Mouse (Mus musculus) megakaryocyte, embryonic 14.5 days (primary cell): ENCODE data around the gene Tacc2. TPM values are rescaled to one million over a fixed set of nuclear protein-coding genes. Genes with fewer than 3 reads are reported as not detected.

Experiments
- H3K27me3 ChIP-seq: replicated peaks from 2 replicates; pipeline ENCODE3; 2012; ENCODE audit warnings: inconsistent platforms
- H3K36me3 ChIP-seq: replicated peaks from 2 replicates; pipeline ENCODE3; 2012; ENCODE audit warnings: low read length, inconsistent platforms, mixed read lengths
- H3K4me1 ChIP-seq: 2 replicates; pipeline ENCODE4 v1.6.1; 2012; ENCODE audit warnings: inconsistent platforms
- H3K4me3 ChIP-seq: replicated peaks from 2 replicates; pipeline ENCODE3; 2012; ENCODE audit warnings: moderate library complexity, mild to moderate bottlenecking, inconsistent platforms
- H3K9me3 ChIP-seq: 2 replicates; pipeline ENCODE4 v1.6.1; 2012; ENCODE audit warnings: inconsistent platforms
- FLI1 ChIP-seq: IDR thresholded peaks from 2 replicates; pipeline ENCODE4 v1.6.1; 2012; ENCODE audit warnings: low read length, inconsistent platforms, mixed read lengths
- GATA1 ChIP-seq: IDR thresholded peaks from 3 replicates; pipeline ENCODE4 v1.6.1; 2012; ENCODE audit warnings: mixed read lengths, low read length, inconsistent platforms, borderline replicate concordance
- polyA plus RNA-seq: library from polyadenylated mRNA; stranded (reverse); fragments of >175 nt; gene quantifications from 2 replicates; pipeline ENCODE4 v1.2.3, GENCODE M21; 2012; ENCODE audit warnings: low replicate concordance; ENCODE audit not compliant: insufficient read depth

The Tacc2 gene
- polyA plus RNA-seq, 1 experiment = 3.2 TPM

DNA sequence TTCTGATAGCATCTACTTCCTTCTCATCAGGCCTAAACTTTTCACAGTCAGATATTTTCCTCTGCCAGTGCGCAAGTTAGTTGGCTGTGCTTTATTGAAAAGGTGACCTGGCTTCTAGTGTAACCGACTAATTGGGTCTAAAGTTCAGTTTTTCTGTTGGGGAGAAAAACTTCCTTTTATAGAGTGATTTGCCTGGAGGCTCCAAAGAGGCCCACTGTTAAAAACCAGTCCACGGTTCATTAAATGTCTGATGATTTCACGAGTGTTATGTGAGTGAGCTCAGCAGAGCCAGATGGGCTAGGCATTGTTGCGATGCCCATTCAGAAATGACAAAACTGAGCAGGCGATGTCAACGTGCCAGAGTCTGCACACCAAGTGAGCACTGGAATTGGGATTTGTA is 6.8 kb upstream of the Tacc2 start:
- no peak overlapping the region for H3K4me3 ChIP-seq
- peaks cover 35% of the 10 kb centered on the region for H3K27me3 ChIP-seq
- no peaks in the 10 kb centered on the region for H3K36me3 ChIP-seq
- H3K4me1 ChIP-seq = no peaks in the 10 kb centered on the region
- TF ChIP-seq GATA1 (no peak), FLI1 (no peak)
- H3K9me3 ChIP-seq = no peaks in the 10 kb centered on the region

DNA sequence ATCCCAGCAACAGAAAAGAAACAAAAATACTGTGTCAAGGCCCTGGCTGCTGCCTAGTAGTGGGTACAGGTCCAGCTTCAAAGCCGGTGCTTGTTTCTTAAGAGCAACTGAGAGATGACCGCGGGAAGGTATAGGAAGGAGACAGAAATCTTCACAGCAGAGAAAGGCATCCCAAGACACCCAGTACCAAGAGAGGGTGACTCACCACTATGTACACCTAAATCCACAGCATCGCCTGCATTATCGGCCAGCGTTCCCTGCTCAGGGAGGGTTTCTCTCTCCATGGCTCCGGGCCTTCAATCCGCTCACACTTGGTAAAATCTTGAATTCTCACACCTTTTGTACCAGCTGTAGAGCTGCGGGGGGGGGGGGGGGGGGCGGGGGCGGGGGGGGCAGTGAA is 4.4 kb upstream of the Tacc2 start, which contains the start of gene Nsmce4a:
TSS of gene Nsmce4a (minus strand) at position 298 of the 400 bp plus-strand sequence.
- Histone ChIP-seq H3K4me1 (peaks cover 12% of the 10 kb centered on the region), H3K9me3 (no peaks in the 10 kb centered on the region), H3K27me3 (peaks cover 35% of the 10 kb centered on the region), H3K4me3 (no peak within 1 kb of the TSS), H3K36me3 (no peaks in the 10 kb centered on the region)
- TF ChIP-seq FLI1 = no peak
- no peak for TF ChIP-seq GATA1

DNA sequence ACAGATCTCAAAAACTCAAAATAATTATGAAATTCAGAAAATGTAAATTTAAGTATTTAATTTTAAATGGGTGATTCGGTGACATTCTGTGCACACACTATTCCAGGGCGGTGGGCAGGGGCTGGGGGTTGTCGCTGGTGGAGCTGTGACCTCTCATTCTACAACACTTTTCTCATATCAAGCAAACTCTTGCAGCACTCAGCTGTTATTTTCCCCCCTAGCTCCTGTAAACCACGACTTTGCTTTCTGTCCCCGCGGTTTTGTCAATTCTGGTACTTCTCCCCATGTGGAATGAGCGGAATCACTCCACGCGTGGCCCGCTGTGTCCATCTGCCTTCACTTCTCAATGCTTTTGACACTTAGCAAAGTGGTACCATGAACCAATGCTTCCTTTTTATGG is 3.5 kb upstream of the Tacc2 start:
- Histone ChIP-seq H3K9me3 (no peaks in the 10 kb centered on the region), H3K27me3 (peaks cover 34% of the 10 kb centered on the region), H3K4me1 (peaks cover 12% of the 10 kb centered on the region), H3K4me3 (no peak overlapping the region), H3K36me3 (no peaks in the 10 kb centered on the region)
- TF ChIP-seq FLI1 = no peak
- TF ChIP-seq GATA1 = no peak

DNA sequence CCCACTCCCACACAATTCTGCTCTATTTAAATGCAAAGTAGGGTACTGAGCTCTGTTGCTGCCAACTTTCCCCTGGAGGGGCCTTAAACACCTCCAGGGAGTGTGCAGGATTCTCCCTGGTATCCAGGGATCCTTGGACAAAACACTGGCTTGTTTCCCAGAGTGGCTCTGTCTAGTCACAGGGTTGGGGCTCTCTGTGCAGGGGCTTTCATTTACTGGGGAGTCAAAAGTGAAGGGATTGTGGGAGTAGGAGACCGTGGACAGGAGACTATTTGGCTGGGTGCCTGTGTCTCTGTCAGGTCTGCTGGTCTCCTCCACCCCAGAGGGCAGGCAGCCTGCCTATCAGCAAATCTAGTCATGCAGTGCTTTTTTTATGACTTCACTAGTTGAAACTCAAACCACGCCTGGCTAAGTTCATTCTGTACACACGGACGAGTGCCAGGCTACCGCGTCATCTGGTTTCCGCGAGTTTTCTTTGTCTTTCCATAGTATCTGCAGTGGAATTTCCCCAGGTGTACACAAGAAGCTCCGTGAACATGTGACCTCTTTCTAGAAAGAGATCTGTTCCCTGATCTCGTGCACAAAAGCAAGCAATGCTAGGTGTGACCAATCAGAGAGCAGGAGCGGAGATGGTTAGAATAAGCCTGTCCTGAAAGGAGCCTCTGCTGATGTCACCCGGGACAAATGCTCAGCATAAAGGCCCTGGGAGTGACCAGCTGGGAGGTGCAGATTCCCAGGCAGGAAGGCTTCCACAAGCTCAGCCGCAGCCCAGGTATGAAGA is 2.8 kb upstream of the Tacc2 start:
- H3K9me3 ChIP-seq = no peaks in the 10 kb centered on the region
- H3K4me3 ChIP-seq = no peak overlapping the region
- TF ChIP-seq FLI1 = no peak
- TF ChIP-seq GATA1 = no peak
- H3K27me3 ChIP-seq = peaks cover 30% of the 10 kb centered on the region
- H3K4me1 ChIP-seq = peaks cover 12% of the 10 kb centered on the region
- no peaks in the 10 kb centered on the region for H3K36me3 ChIP-seq

DNA sequence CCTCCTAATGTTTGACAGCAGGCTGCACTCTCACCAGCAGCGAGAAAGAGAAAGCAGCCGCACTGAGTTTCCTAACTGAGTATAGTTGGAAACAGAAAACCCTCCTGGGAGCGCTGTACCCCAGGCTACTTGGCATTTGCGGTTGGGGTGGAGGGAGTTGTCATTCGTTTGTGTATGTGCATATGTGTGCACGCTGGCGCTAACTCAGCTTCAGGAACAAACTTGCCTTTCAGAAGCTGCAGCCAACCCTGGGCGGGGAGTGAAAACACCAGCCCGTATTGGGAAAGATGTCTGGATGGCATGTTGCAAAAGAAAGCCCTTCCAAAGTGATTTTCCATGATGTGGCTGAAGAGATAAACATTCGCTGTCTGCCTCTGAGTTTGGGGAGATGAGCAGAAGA is 257 bp upstream of the Tacc2 start:
- TF ChIP-seq GATA1 (no peak), FLI1 (no peak)
- Histone ChIP-seq H3K4me1 (peaks cover 12% of the 10 kb centered on the region), H3K4me3 (peak overlapping the region; percentile 71), H3K9me3 (peaks cover 7% of the 10 kb centered on the region), H3K27me3 (peaks cover 27% of the 10 kb centered on the region), H3K36me3 (no peaks in the 10 kb centered on the region)

DNA sequence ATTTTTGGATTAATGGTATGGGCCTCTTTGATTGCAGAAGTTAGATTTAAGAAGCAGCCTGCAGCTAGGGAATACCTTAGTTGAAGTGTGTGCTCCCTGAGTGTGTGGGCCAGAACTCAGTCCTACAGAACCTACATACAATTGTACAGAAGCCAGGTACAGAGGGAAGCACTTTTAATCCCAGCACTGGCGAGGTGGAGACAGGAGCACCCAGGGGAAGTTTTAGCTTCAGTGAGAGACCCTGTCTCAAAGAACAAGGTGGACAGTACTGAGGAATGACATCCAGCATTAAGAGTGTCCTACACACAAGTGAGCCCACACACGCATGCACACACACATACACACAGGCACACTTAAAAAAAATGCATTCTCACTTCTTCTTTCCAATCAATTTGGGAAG is 828 bp downstream of the Tacc2 start:
- no peak for TF ChIP-seq FLI1
- no peak for TF ChIP-seq GATA1
- H3K9me3 ChIP-seq = peaks cover 7% of the 10 kb centered on the region
- H3K36me3 ChIP-seq = no peaks in the 10 kb centered on the region
- H3K4me1 ChIP-seq = peaks cover 12% of the 10 kb centered on the region
- peaks cover 24% of the 10 kb centered on the region for H3K27me3 ChIP-seq
- H3K4me3 ChIP-seq = no peak overlapping the region

DNA sequence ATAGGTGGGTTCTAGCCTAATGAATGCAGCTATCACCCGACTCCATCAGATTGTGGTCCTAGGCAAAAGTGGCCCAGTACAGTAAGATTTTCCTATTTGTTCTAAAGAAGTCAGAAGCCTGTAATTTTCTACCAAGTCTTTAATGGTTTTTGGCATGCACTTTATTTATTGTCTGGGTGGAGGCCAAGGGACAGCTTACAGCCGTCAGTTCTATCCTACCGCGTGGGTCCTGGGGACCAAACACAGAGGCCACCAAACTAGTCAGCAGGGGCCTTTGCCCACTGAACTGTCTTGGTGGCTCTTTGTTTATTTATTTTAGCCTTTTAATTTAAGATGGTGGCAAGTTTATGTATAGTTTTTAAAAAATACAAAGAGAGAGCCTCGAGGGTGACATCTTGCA is 1.4 kb downstream of the Tacc2 start:
- Histone ChIP-seq H3K27me3 (peaks cover 26% of the 10 kb centered on the region), H3K4me1 (peaks cover 12% of the 10 kb centered on the region), H3K36me3 (no peaks in the 10 kb centered on the region), H3K9me3 (peaks cover 7% of the 10 kb centered on the region), H3K4me3 (no peak overlapping the region)
- no peak for TF ChIP-seq GATA1
- no peak for TF ChIP-seq FLI1

DNA sequence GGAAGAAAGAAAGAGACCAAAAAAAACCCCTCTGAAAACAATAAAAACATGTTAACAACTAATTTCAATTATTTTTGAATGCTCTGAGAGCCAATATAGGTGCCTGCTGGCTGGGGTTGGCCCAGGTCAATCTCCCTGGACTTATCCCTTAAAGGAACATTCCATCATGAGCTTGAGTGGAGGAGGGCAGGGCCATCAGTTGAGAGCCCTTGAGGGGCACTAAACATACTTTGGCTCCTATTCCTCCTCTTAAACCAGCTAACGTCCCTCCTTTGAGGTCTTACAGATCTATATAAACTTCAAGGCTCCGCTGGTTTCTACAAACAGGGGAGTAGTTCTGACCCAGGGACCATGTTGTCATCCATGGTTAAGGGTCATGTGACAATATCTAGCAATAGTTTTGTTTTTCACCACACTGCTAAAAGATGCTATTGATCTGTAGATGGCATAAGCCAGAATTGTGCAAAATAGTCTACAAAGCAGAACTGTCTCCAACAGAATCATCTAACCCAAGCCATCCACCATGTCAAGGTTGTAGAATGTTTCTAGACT is 9.4 kb downstream of the Tacc2 start:
- Histone ChIP-seq H3K9me3 (peaks cover 15% of the 10 kb centered on the region), H3K4me3 (no peak overlapping the region), H3K27me3 (peaks cover 21% of the 10 kb centered on the region), H3K4me1 (no peaks in the 10 kb centered on the region), H3K36me3 (no peaks in the 10 kb centered on the region)
- TF ChIP-seq GATA1 = no peak

DNA sequence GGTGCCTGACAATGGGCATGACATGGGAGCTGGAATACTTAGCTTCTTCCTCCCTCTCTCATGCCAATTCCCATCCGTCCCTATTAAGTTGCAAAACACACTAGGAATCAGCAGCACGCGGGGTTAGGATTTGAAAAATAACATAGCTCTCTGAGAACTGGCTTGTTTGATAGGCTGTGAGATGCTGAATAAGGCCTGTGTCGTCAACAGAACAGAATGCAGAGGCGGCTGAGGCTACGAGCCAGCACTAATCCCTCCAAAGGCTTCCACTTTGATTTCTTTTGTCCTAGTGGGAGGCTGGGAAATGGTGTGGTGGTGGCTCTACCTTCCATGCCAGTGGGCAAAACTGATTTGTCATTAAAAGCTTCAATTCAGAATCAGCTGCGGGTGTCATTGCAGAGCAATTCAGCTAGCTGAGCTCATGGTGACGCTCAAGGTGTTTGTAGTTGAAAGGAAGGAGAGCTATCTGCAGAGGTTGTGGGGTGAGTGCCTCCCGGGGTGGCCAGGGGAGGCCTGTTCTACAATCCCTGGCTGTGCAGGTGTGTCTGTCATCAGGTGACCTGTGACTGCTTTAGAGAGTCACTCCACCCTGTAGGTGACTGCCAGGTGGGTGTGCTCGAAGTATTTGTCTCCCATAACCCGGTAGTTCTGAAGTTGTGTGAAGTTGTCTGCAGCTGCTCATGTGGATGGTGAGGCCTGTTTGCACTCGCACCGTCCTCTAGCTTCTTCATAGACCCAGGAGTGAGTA is 13.0 kb downstream of the Tacc2 start:
- H3K36me3 ChIP-seq = no peaks in the 10 kb centered on the region
- H3K4me3 ChIP-seq = no peak overlapping the region
- TF ChIP-seq FLI1 (no peak), GATA1 (no peak)
- peaks cover 21% of the 10 kb centered on the region for H3K27me3 ChIP-seq
- H3K4me1 ChIP-seq = no peaks in the 10 kb centered on the region
- H3K9me3 ChIP-seq = peaks cover 15% of the 10 kb centered on the region
